Mouse (Mus musculus) lung, embryonic 15.5 days (tissue): ENCODE results near the gene Sdhd. TPM values are rescaled to one million over a fixed set of nuclear protein-coding genes. Genes with fewer than 3 reads are reported as not detected.

Experiments used
- ATAC-seq: fragments of 200-750 bp; cut with Nextera tagmentation; 2 replicates; pipeline ENCODE4 v1.8.0; 2017; ENCODE audit warnings: moderate number of reproducible peaks, borderline replicate concordance; ENCODE audit not compliant: low FRiP score, low TSS enrichment; ENCODE audit errors: extremely low read depth
- H3K27ac ChIP-seq: fragments of 300-500 bp; sonication (generic); 2 replicates; pipeline ENCODE4 v1.5.1; 2015; ENCODE audit warnings: moderate library complexity, mild to moderate bottlenecking, inconsistent platforms
- H3K27me3 ChIP-seq: fragments of 300-500 bp; sonication (generic); 2 replicates; pipeline ENCODE4 v1.6.1; 2015; ENCODE audit warnings: inconsistent platforms
- H3K36me3 ChIP-seq: fragments of 300-500 bp; sonication (generic); 2 replicates; pipeline ENCODE4 v1.6.1; 2015; ENCODE audit warnings: inconsistent platforms
- H3K4me1 ChIP-seq: fragments of 300-500 bp; sonication (generic); 2 replicates; pipeline ENCODE4 v1.6.1; 2015; ENCODE audit warnings: inconsistent platforms
- H3K4me2 ChIP-seq: fragments of 300-500 bp; sonication (generic); 2 replicates; pipeline ENCODE4 v1.6.1; 2015; ENCODE audit warnings: inconsistent platforms, mild to moderate bottlenecking, moderate library complexity
- H3K4me3 ChIP-seq: fragments of 300-500 bp; sonication (generic); 2 replicates; pipeline ENCODE4 v1.5.1; 2015; ENCODE audit warnings: mild to moderate bottlenecking, inconsistent platforms
- H3K9ac ChIP-seq: fragments of 300-500 bp; sonication (generic); 2 replicates; pipeline ENCODE4 v1.6.1; 2015; ENCODE audit warnings: inconsistent platforms
- H3K9me3 ChIP-seq: fragments of 300-500 bp; sonication (generic); 2 replicates; pipeline ENCODE4 v1.6.1; 2016; ENCODE audit warnings: inconsistent platforms
- WGBS: fragments of 180-500 bp; shearing (Covaris S2); methylation state at CpG from one replicate; pipeline ENCODE4 v1.1.7; 2015; 5-methylcytosine and 5-hydroxymethylcytosine counted together
- polyA plus RNA-seq: library from polyadenylated mRNA; unstranded; fragments of >200 nt; fragmentation: Nextera tagmentation; extraction: Ambion mirVana; gene quantifications from 2 replicates; pipeline ENCODE4 v1.2.1, GENCODE M21; 2015

Sdhd gene
- polyA plus RNA-seq, 1 experiment from 2014 or later: 310 TPM

DNA sequence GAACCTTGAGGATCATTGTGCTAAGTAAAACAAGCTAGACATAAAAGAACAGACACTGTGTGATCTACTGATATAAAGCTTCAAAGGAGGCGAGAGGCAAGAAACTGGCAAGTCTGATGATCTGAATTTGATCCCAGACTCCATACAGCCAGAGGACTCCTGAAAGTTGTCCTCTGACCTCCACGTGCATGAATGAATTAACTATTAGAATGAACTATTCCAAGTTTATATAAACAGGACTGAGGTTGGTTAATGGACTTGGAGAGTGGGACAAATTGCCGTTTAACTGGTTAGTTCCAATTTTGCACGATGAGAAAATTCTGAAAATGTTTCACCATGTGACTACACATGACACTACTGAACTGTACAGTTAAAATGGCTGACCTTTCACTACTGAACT lies 54.7 kb downstream of the Sdhd start:
- H3K4me1 ChIP-seq: no peaks in the 10 kb centered on the region
- H3K36me3 ChIP-seq: no peaks in the 10 kb centered on the region
- H3K4me2 ChIP-seq: no peak overlapping the region
- ATAC-seq: no peak
- no peak overlapping the region for H3K9ac ChIP-seq
- H3K9me3 ChIP-seq: no peaks in the 10 kb centered on the region
- no peak overlapping the region for H3K27ac ChIP-seq
- H3K4me3 ChIP-seq: no peak overlapping the region
- 46% methylated on average over 4 of the region's 4 CpGs for WGBS
- no peaks in the 10 kb centered on the region for H3K27me3 ChIP-seq

DNA sequence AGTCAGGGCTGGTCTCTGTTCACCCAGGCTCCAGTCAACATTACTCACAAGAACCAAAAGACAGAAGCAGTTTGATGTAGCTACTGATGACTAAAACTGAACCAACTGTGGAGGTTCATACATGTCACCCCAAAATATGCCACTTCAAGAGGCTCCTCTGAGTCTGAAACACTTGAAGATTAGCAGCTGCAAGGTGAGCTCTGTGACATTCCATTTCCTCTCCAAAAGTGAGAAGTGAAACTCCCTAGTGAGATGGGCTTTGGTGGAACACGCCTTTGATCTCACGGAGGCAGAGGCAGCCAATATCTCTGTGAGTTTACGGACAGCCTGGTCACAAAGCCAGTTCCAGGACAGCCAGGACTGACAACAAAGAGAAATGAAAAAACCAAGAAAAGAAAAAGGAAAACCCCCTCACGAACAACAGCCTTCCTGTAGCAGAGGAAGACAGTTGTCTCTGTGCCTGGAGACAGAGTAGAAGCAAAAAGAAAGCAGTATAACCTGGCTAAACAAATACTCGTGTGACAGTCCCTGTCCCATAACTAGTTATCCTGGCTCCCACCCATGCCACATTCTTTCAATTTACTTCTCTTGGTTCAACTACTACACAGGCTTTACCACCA lies 55.6 kb downstream of the Sdhd start:
- Histone ChIP-seq H3K36me3 (no peaks in the 10 kb centered on the region), H3K4me1 (no peaks in the 10 kb centered on the region), H3K9me3 (no peaks in the 10 kb centered on the region), H3K9ac (no peak overlapping the region), H3K4me2 (no peak overlapping the region), H3K4me3 (no peak overlapping the region), H3K27ac (no peak overlapping the region), H3K27me3 (no peaks in the 10 kb centered on the region)
- 12% methylated on average over 5 of the region's 5 CpGs for WGBS
- ATAC-seq: no peak

Other genes with a start within 250 kb of the Sdhd start
- 1.6 TPM in 2 replicates for gene Plet1, start 109.3 kb downstream of the Sdhd start, polyA plus RNA-seq
- gene Pts, start 75.1 kb downstream of the Sdhd start, polyA plus RNA-seq: 70.4 and 71.2 TPM in 2 replicates
- gene Il18, start 49.0 kb downstream of the Sdhd start, polyA plus RNA-seq: 5.6 and 6.5 TPM in 2 replicates
- 0.13 and 0.20 TPM in 2 replicates for gene Bco2, start 48.6 kb downstream of the Sdhd start, polyA plus RNA-seq
- not detected in 2 replicates for gene Tex12, start 42.5 kb downstream of the Sdhd start, polyA plus RNA-seq
- gene Timm8b, start 98 bp upstream of the Sdhd start, polyA plus RNA-seq: 176 and 188 TPM in 2 replicates
- 5.5 and 7.1 TPM in 2 replicates for gene Pih1d2, start 13.5 kb upstream of the Sdhd start, polyA plus RNA-seq
- 19.1 and 21.6 TPM in 2 replicates for gene Nkapd1, start 13.7 kb upstream of the Sdhd start, polyA plus RNA-seq
- gene Dlat, start 56.0 kb upstream of the Sdhd start, polyA plus RNA-seq: 42.4 and 42.5 TPM in 2 replicates
- gene Dixdc1, start 135.7 kb upstream of the Sdhd start, polyA plus RNA-seq: 7.4 and 7.8 TPM in 2 replicates
- gene 2310030G06Rik, start 142.7 kb upstream of the Sdhd start, polyA plus RNA-seq: 13.2 and 16.2 TPM in 2 replicates
- gene Cryab, start 147.5 kb upstream of the Sdhd start, polyA plus RNA-seq: 111 and 131 TPM in 2 replicates
- gene Hspb2, start 148.5 kb upstream of the Sdhd start, polyA plus RNA-seq: 14.5 and 16.4 TPM in 2 replicates
- 11.3 and 12.2 TPM in 2 replicates for gene Fdxacb1, start 164.4 kb upstream of the Sdhd start, polyA plus RNA-seq
- 38.9 and 39.5 TPM in 2 replicates for gene Alg9, start 171.2 kb upstream of the Sdhd start, polyA plus RNA-seq
- 31.7 and 35.8 TPM in 2 replicates for gene 1110032A03Rik, start 171.7 kb upstream of the Sdhd start, polyA plus RNA-seq
- gene Ppp2r1b, start 241.5 kb upstream of the Sdhd start, polyA plus RNA-seq: 62.1 and 66.1 TPM in 2 replicates